Mouse (Mus musculus) embryonic facial prominence, embryonic 15.5 days (tissue): ENCODE results near the gene Rtn1. TPM values are rescaled to one million over a fixed set of nuclear protein-coding genes. Genes with fewer than 3 reads are reported as not detected.

Source experiments
- ATAC-seq: fragments of 200-750 bp; cut with Nextera tagmentation; 2 replicates; pipeline ENCODE4 v1.8.0; 2017; ENCODE audit warnings: low read depth, moderate TSS enrichment; ENCODE audit not compliant: insufficient number of reproducible peaks, low FRiP score, low TSS enrichment
- H3K27ac ChIP-seq: fragments of 300-500 bp; sonication (generic); replicated peaks from 2 replicates; pipeline ENCODE4 v1.5.1; 2015; ENCODE audit warnings: mild to moderate bottlenecking, inconsistent platforms
- H3K27me3 ChIP-seq: fragments of 300-500 bp; sonication (generic); 2 replicates; pipeline ENCODE4 v1.6.1; 2015; ENCODE audit warnings: inconsistent platforms
- H3K36me3 ChIP-seq: fragments of 300-500 bp; sonication (generic); 2 replicates; pipeline ENCODE4 v1.6.1; 2015; ENCODE audit warnings: mild to moderate bottlenecking, inconsistent platforms
- H3K4me1 ChIP-seq: fragments of 300-500 bp; sonication (generic); 2 replicates; pipeline ENCODE4 v1.6.1; 2015; ENCODE audit warnings: inconsistent platforms
- H3K4me2 ChIP-seq: fragments of 300-500 bp; sonication (generic); replicated peaks from 2 replicates; pipeline ENCODE4 v1.6.1; 2015; ENCODE audit warnings: mild to moderate bottlenecking, inconsistent platforms
- H3K4me3 ChIP-seq: fragments of 300-500 bp; sonication (generic); replicated peaks from 2 replicates; pipeline ENCODE4 v1.5.1; 2015; ENCODE audit warnings: mild to moderate bottlenecking, inconsistent platforms
- H3K9ac ChIP-seq: fragments of 300-500 bp; sonication (generic); 2 replicates; pipeline ENCODE4 v1.6.1; 2015; ENCODE audit warnings: inconsistent platforms
- H3K9me3 ChIP-seq: fragments of 300-500 bp; sonication (generic); replicated peaks from 2 replicates; pipeline ENCODE4 v1.6.1; 2016; ENCODE audit warnings: inconsistent platforms
- WGBS: fragments of 180-500 bp; shearing (Covaris S2); methylation state at CpG from one replicate; pipeline ENCODE4 v1.1.7; 2015; 5-methylcytosine and 5-hydroxymethylcytosine counted together
- polyA plus RNA-seq: library from polyadenylated mRNA; unstranded; fragments of >200 nt; fragmentation: Nextera tagmentation; extraction: Ambion mirVana; gene quantifications from 2 replicates; pipeline ENCODE4 v1.2.1, GENCODE M21; 2015

Rtn1 gene
- polyA plus RNA-seq, 1 experiment from 2014 or later = 41.5 TPM

GRCm38 (mm10) chr12:72315732-72316465 is 93.0 kb downstream of the Rtn1 start:
- Histone ChIP-seq H3K4me1 (no peaks in the 10 kb centered on the region), H3K27ac (no peak overlapping the region), H3K9me3 (no peaks in the 10 kb centered on the region), H3K4me3 (no peak overlapping the region), H3K27me3 (no peaks in the 10 kb centered on the region), H3K4me2 (no peak overlapping the region), H3K9ac (no peak overlapping the region), H3K36me3 (no peaks in the 10 kb centered on the region)
- WGBS = 68% methylated on average over 15 of the region's 15 CpGs
- no peak for ATAC-seq

DNA sequence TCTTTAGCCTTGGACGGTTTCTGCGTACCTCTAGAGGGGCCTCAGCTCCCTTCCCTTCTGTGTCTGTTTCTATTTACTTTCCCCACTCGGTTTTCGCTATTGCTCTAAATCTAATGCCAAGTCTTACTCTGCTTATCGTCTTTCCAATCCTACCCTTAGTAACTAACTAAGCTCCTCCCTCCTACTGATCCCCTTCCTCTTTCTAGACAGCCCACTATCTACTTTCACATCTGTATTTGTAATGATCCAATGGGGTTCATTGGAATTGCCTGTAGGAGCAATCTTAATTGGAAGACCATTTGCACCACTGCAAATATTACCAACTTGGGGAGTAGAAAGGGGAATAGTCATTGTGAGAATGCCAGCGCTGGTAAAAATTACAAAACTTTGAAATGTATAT is 98.0 kb downstream of the Rtn1 start:
- no peaks in the 10 kb centered on the region for H3K27me3 ChIP-seq
- H3K4me1 ChIP-seq = no peaks in the 10 kb centered on the region
- H3K4me3 ChIP-seq = no peak overlapping the region
- no peak overlapping the region for H3K27ac ChIP-seq
- H3K9ac ChIP-seq = no peak overlapping the region
- ATAC-seq = no peak
- no peaks in the 10 kb centered on the region for H3K9me3 ChIP-seq
- no peaks in the 10 kb centered on the region for H3K36me3 ChIP-seq
- 51% methylated on average over 6 of the region's 6 CpGs for WGBS
- no peak overlapping the region for H3K4me2 ChIP-seq

GRCm38 (mm10) chr12:72308506-72308905 is 100.3 kb downstream of the Rtn1 start:
- 77% methylated on average over 8 of the region's 8 CpGs for WGBS
- H3K9ac ChIP-seq = no peak overlapping the region

GRCm38 (mm10) chr12:72306281-72306680 is 102.6 kb downstream of the Rtn1 start:
- Histone ChIP-seq H3K36me3 (no peaks in the 10 kb centered on the region), H3K27me3 (no peaks in the 10 kb centered on the region), H3K9ac (no peak overlapping the region), H3K4me2 (no peak overlapping the region), H3K4me1 (no peaks in the 10 kb centered on the region), H3K4me3 (no peak overlapping the region), H3K27ac (no peak overlapping the region), H3K9me3 (no peaks in the 10 kb centered on the region)
- 90% methylated on average over 11 of the region's 11 CpGs for WGBS
- no peak for ATAC-seq

More at GRCm38 (mm10) chr12:72308506-72308905, 100.3 kb downstream of the Rtn1 start:
- H3K4me1 ChIP-seq = no peaks in the 10 kb centered on the region
- H3K4me2 ChIP-seq = no peak overlapping the region
- H3K27ac ChIP-seq = no peak overlapping the region
- H3K9me3 ChIP-seq = no peaks in the 10 kb centered on the region
- H3K27me3 ChIP-seq = no peaks in the 10 kb centered on the region
- no peak for ATAC-seq
- H3K36me3 ChIP-seq = no peaks in the 10 kb centered on the region
- H3K4me3 ChIP-seq = no peak overlapping the region

DNA sequence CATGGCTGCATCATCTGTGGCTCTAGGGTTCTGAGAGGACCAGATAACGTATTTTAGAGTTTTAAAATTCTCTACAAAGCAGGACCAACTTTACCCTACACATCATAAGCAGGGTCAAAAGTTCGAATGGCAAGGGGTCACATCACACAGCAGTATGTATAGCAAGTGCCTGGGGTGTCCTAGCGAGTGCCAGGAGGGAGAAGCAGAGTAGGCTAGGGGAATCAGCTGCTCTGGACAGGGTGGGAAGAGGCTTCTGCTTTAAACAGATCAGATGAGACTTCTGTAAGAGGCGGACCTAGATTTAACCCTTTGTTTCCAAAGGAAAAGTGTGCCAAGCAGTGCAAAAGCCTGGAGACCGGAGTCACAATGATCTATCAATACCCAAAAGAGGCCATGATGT is 103.4 kb downstream of the Rtn1 start:
- no peak for ATAC-seq

DNA sequence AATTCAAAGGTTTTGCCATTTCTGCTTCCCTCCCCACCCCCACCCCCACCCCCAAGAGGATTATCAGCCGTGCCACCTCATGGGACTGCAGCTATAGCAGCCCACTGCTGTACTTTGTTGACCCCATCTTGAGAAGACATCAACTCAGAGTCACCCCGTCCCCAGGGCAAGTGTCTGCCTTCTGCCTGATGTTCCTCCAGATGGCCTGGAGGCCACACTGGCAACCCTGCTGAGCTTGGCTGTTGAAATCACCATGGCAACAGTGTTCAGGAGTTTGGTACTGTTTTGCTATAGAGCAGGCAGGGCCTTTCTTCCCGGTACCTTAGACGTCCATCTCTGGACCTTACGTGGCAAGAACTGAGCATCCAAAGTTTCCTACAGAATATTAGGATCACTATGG is 103.9 kb downstream of the Rtn1 start:
- Histone ChIP-seq H3K4me3 (no peak overlapping the region), H3K4me2 (no peak overlapping the region), H3K9ac (no peak overlapping the region), H3K27ac (no peak overlapping the region), H3K9me3 (no peaks in the 10 kb centered on the region), H3K4me1 (no peaks in the 10 kb centered on the region), H3K36me3 (no peaks in the 10 kb centered on the region), H3K27me3 (no peaks in the 10 kb centered on the region)
- 47% methylated on average over 5 of the region's 5 CpGs for WGBS
- ATAC-seq = 0 out of 2 replicates have a peak, but pooled peaks have one; percentile 51

More for the DNA sequence above, 103.4 kb downstream of the Rtn1 start:
- H3K27ac ChIP-seq = no peak overlapping the region
- WGBS = 58% methylated on average over 5 of the region's 5 CpGs
- H3K9me3 ChIP-seq = no peaks in the 10 kb centered on the region
- no peak overlapping the region for H3K4me2 ChIP-seq
- H3K4me3 ChIP-seq = no peak overlapping the region
- H3K27me3 ChIP-seq = no peaks in the 10 kb centered on the region
- H3K9ac ChIP-seq = no peak overlapping the region
- no peaks in the 10 kb centered on the region for H3K36me3 ChIP-seq
- H3K4me1 ChIP-seq = no peaks in the 10 kb centered on the region

- no peak overlapping the region for H3K4me2 ChIP-seq
- no peak overlapping the region for H3K27ac ChIP-seq
- no peaks in the 10 kb centered on the region for H3K27me3 ChIP-seq
- no peak for ATAC-seq
- 65% methylated on average over 5 of the region's 5 CpGs for WGBS
- no peak overlapping the region for H3K4me3 ChIP-seq
- no peaks in the 10 kb centered on the region for H3K36me3 ChIP-seq
- no peaks in the 10 kb centered on the region for H3K9me3 ChIP-seq
- no peak overlapping the region for H3K9ac ChIP-seq
- H3K4me1 ChIP-seq = no peaks in the 10 kb centered on the region
Measured at GRCm38 (mm10) chr12:72304347-72304688, 104.5 kb downstream of the Rtn1 start.

- 71% methylated on average over 37 of the region's 37 CpGs for WGBS
- Histone ChIP-seq H3K4me3 (no peak overlapping the region), H3K27ac (no peak overlapping the region), H3K36me3 (no peaks in the 10 kb centered on the region), H3K4me2 (no peak overlapping the region), H3K27me3 (no peaks in the 10 kb centered on the region), H3K9me3 (no peaks in the 10 kb centered on the region), H3K4me1 (no peaks in the 10 kb centered on the region), H3K9ac (no peak overlapping the region)
- ATAC-seq = no peak
Measured at GRCm38 (mm10) chr12:72303624-72304346, 105.1 kb downstream of the Rtn1 start.

DNA sequence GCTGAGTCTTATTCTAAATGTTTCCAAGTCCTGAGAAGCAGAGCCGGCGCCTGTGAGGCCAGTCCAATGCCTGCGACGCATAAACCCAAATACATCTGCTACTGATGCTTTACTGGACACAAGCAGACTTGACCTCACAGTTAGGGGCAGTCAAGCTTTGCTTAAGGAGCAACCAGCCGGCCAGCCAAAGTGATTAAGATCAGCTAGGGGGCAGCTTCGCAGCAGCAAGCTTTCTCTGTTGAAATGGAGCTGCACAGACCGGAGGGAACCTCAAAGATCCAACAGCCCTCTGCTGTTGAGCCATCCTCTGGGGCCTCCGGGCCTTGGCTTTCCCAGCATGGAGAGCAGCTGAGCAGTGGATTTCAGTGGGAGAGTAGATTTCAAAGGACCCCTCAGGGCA is 107.4 kb downstream of the Rtn1 start:
- H3K9me3 ChIP-seq = no peaks in the 10 kb centered on the region
- no peak overlapping the region for H3K4me2 ChIP-seq
- no peak overlapping the region for H3K9ac ChIP-seq
- H3K27me3 ChIP-seq = no peaks in the 10 kb centered on the region
- ATAC-seq = no peak
- no peak overlapping the region for H3K27ac ChIP-seq
- 53% methylated on average over 8 of the region's 8 CpGs for WGBS
- no peak overlapping the region for H3K4me3 ChIP-seq
- no peaks in the 10 kb centered on the region for H3K36me3 ChIP-seq
- no peaks in the 10 kb centered on the region for H3K4me1 ChIP-seq

- H3K4me3 ChIP-seq = no peak overlapping the region
- H3K27me3 ChIP-seq = no peaks in the 10 kb centered on the region
- no peak overlapping the region for H3K9ac ChIP-seq
- no peak overlapping the region for H3K27ac ChIP-seq
- H3K4me2 ChIP-seq = no peak overlapping the region
- H3K4me1 ChIP-seq = no peaks in the 10 kb centered on the region
- no peaks in the 10 kb centered on the region for H3K36me3 ChIP-seq
- no peak for ATAC-seq
- no peaks in the 10 kb centered on the region for H3K9me3 ChIP-seq
- 73% methylated on average over 8 of the region's 8 CpGs for WGBS
Measured at GRCm38 (mm10) chr12:72300971-72301370, 107.9 kb downstream of the Rtn1 start.

DNA sequence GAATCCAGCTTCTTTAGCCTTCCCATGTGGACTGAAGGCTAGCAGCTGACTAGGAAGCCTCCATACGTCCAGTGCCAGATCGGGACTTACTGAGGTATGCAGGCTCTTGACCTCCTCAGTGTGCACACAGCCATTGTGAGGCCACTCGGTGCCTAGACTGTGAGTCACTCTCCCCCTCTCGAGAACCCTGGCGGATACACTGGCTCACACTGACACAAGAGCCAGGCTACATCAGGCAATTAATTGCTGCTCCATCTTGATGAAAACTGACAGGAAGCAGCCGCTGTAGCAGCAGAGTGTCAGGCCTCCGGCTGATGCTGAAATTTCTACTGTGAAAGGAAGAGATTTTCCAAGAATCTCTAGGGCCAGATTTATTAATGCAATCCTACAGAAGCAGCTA is 110.6 kb downstream of the Rtn1 start:
- H3K27me3 ChIP-seq = no peaks in the 10 kb centered on the region
- 55% methylated on average over 7 of the region's 7 CpGs for WGBS

GRCm38 (mm10) chr12:72296552-72296951 is 112.3 kb downstream of the Rtn1 start:
- Histone ChIP-seq H3K27me3 (no peaks in the 10 kb centered on the region), H3K4me1 (no peaks in the 10 kb centered on the region), H3K27ac (no peak overlapping the region), H3K36me3 (no peaks in the 10 kb centered on the region), H3K9me3 (no peaks in the 10 kb centered on the region), H3K9ac (no peak overlapping the region), H3K4me2 (no peak overlapping the region), H3K4me3 (no peak overlapping the region)
- WGBS = 87% methylated on average over 5 of the region's 5 CpGs
- no peak for ATAC-seq

More for the DNA sequence above, 110.6 kb downstream of the Rtn1 start:
- no peak overlapping the region for H3K27ac ChIP-seq
- no peak overlapping the region for H3K4me2 ChIP-seq
- H3K4me3 ChIP-seq = no peak overlapping the region
- no peaks in the 10 kb centered on the region for H3K4me1 ChIP-seq
- H3K36me3 ChIP-seq = no peaks in the 10 kb centered on the region
- no peak for ATAC-seq
- H3K9me3 ChIP-seq = no peaks in the 10 kb centered on the region
- no peak overlapping the region for H3K9ac ChIP-seq
